Mouse (Mus musculus) megakaryocyte, adult 5-6 weeks (primary cell): ENCODE measurements around the gene Hist1h3c. TPM values are rescaled to one million over a fixed set of nuclear protein-coding genes. Genes with fewer than 3 reads are reported as not detected.

Experiments used
- ATAC-seq: 2 replicates; pipeline ENCODE4 v1.8.0; 2016; ENCODE audit warnings: mild to moderate bottlenecking, inconsistent platforms; ENCODE audit not compliant: poor library complexity, severe bottlenecking
- total RNA-seq, 2 experiments: library from RNA; stranded (forward) in 1 of 2; stranded (reverse) in 1 of 2; fragments of 153-499, 151-499 nt in 1 of 2; fragments of 221-1000, 200-1000 nt in 1 of 2; gene quantifications; 2 replicates each; pipeline versions ENCODE4 v1.2.3 to v1.2.4; 2015 to 2017

Hist1h3c gene
- total RNA-seq, 2 experiments from 2014 or later: 119 to 593 TPM

DNA sequence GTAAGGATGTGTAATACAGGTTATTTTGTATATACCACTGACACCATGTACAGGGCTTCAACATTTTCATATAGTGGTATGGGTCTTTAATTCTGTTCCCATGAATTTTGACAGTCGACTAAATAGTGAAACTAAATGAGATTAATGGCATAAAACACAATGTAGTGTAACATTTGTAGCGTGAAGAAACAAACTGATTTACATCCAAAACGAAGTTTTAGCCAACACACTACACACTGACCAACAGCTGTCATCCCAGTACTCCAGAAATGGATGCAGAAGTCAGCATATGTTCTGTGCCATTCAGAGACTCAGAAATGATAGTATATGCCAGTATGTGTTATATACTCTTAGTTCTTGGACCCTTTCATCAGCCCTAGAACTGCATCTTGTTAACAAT, 12.5 kb upstream of the Hist1h3c start:
- no peak for ATAC-seq

DNA sequence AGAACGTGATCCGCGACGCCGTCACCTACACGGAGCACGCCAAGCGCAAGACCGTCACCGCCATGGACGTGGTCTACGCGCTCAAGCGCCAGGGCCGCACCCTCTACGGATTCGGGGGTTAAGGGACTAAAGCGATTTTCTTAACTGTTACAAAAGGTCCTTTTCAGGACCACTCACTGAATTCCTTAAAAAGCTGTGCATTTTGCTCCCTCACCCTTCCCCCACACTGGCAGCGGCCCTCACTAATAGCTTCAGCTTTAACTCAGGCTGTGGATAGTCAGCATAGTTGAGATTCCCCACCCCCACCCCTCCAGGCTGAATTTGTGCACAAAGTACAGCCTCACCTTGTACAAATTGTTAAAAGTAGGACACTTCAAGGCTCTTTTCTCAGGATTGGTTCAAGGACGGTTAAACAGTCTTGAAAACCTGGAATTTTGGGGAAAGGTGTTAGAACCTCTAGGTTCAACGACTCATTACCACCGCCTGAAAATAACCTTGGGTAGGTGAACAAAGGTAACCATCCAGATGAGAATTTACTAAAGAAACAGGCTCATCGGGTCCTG, 11.9 kb upstream of the Hist1h3c start:
- peak; percentile 5; the same call in 1 of the 2 replicates for ATAC-seq

DNA sequence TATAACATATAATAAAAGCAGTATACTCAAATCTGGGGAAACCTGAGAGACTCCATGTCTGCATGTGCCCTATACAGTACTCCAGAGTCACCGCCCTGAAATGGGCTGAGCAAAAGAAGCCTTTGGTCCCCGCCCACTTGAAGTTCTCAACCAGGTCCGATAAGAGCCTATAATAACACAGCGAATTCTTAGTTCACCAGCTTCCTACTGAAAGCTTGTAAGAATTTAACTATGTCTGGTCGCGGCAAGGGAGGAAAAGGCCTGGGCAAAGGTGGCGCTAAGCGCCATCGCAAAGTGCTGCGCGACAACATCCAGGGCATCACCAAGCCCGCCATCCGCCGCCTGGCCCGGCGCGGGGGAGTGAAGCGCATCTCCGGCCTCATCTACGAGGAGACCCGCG, 11.4 kb upstream of the Hist1h3c start, which contains the start of gene Hist1h4b:
Gene Hist1h4b, plus strand, starts transcription at position 224 of the 400 bp plus-strand sequence.
- ATAC-seq: peak; percentile 50

DNA sequence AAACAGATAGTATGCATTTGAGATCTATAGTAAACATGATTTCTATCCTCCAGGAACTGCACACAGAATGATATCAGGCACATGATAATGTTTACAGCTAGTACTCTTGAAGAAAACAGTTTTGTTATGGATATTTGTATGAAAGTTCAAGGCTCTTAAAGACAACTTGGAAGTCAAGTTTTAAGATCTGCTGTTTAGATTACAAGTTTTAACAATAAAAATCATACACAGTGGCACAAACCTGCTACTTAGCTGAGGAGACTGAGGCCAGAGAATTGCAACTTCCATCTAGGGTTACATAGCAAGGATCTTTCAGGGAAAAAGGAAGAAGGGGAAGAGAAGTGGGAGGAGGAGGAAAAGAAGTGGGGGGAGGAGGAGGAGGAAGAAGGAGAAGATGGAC, 9.6 kb upstream of the Hist1h3c start:
- ATAC-seq: no peak

DNA sequence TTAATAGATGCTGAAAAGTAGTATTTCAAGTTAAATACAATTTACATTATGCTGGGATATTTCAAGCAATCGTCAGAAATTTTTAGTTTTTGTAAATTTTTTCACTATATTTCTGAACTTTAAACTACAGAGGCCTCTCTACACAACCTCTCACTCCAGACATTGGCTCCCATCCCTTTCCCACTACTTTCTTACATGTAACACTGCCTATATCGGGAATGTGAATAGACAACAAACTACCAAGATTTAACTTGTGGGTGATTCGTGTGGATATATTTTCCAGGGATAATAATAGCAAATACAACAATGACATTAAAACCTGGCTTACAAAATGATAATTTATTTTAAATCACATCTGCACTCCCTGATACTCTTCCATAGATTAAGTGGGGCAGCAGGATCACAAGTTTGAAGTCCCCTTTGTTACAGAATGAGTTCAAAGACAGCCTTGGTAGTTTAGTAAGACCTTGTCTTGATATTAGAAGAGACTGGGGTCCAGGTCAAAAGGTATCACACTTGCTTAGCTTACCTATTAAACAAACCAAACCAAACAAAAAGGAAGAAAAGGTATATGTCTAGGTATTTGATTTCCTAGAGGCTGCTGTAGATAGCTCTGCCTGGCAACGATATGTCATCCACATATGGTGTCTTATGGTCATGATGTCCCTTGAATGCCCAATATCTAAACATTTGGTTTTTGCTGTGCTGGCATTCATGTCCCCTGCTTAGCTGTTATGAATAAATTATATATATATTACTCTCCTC, 8.1 kb upstream of the Hist1h3c start:
- no peak for ATAC-seq

DNA sequence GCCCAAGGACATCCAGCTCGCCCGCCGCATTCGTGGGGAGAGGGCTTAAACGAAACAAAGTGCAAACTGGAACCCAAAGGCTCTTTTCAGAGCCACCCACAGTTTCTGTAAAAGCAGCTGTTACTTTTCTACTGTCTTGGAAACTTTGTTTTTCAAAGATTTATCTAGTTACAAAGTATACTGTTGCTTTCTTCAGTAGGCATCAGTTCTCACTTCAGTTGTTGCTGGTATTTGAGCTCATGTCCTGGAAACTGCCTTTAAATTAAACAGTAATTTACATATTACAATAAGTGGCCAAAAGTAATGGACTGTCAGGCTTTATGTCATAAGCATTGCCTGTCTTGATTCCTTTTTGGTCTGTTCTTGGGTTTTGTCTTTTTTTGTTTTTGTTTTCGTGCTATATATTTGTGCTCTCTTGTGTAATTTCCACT, 7.4 kb upstream of the Hist1h3c start:
- no peak for ATAC-seq

- peak; percentile 68 for ATAC-seq
Observed at GRCm38 (mm10) chr13:23752067-23752741, 6.8 kb upstream of the Hist1h3c start, which contains the start of gene Hist1h3b. Gene Hist1h3b (plus strand): TSS chr13:23752267.

DNA sequence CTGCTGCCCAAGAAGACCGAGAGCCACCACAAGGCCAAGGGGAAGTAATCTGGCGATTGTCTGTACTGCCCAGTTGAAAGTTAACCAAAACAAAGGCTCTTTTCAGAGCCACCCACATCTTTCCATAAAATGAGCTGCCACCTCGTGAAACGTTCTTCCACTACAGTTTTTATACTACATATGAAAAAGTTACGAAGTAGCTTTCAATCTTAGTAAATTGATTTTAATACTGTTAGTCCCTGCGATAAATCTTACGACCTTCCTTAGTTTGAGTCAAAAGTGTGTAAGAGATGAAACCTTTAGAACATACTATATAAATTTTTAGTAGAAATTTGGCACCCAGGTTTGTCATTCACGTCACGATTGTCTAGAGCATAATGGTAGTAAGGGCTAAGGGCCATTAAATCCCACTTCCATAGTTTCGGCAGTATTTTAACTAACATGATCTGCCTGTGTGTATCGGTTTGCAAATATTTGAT, 6.1 kb upstream of the Hist1h3c start:
- peak; percentile 22; the same call in 1 of the 2 replicates for ATAC-seq

DNA sequence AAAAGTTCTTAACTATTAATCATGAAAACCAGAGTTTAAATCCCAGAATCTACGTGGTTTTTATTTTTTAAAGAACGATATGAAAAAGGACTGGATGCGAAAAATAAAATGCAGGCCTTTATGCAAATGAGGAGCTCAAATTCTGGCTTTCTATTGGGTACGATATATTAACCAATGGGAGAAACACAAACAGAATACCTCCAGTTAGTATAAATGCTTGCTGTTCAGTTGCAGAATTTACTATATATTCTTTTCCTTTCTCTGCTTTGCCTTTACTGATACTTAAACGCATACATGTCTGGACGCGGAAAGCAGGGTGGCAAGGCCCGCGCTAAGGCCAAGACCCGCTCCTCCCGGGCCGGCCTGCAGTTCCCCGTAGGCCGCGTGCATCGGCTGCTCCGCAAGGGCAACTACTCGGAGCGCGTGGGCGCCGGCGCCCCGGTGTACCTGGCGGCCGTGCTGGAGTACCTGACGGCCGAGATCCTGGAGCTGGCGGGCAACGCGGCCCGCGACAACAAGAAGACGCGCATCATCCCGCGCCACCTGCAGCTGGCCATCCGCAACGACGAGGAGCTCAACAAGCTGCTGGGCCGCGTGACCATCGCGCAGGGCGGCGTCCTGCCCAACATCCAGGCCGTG, 5.6 kb upstream of the Hist1h3c start, which contains the start of gene Hist1h2ab:
Gene Hist1h2ab, plus strand, starts transcription at position 288 of the 639 bp plus-strand sequence.
- ATAC-seq: peak; percentile 27

DNA sequence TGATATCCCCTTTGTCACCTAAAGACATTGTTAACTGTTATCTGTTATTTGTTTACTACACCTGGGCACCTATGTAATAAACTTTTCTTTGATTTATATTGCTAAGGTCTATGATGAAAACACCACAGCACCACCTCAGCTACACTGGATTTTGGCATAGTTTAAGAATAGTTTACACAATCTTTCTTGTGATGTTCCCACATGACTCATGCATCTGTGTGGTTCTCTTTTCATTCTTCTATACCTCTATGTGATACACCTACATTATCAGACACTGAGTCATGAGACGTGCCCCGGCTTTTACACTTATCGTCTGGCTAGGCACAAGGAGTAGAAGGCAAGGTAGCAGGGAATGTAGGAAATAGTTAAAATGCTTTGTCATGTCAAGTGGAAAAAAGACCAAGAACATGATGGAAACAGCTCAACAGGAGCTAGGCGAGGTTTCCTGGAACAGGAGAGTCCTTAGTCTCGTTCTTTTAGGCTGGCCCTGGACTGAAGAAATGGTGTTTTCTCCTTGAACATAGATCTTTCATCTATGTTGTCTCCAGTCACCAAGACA, 4.2 kb upstream of the Hist1h3c start:
- ATAC-seq: no peak

DNA sequence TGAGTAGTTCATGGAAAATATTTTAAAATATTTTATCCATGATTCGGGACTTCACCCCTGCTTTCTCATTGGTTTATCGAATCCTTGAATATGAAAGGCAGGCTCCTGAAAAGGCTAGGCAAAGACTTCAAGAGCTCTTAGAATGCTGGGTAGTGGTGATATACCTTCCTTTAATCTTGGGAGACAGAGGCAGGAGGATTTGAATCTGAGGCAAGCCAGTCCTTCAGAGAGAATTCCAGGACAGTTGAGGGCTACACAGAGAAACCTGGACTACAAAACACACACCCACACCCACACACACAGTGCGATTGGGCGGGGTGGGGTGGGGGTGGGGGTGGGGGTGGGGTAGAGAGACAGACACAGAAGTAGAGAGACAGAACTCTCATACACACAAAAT, 2.5 kb upstream of the Hist1h3c start:
- no peak for ATAC-seq

- no peak for ATAC-seq
Observed at GRCm38 (mm10) chr13:23747081-23747891, 1.9 kb upstream of the Hist1h3c start.

GRCm38 (mm10) chr13:23746201-23747080, 1.0 kb upstream of the Hist1h3c start, which contains the start of gene Hist1h2bb:
Gene Hist1h2bb (plus strand): TSS chr13:23746734.
- peak; percentile 72 for ATAC-seq

GRCm38 (mm10) chr13:23744421-23745380, 701 bp downstream of the Hist1h3c start:
- ATAC-seq: no peak

DNA sequence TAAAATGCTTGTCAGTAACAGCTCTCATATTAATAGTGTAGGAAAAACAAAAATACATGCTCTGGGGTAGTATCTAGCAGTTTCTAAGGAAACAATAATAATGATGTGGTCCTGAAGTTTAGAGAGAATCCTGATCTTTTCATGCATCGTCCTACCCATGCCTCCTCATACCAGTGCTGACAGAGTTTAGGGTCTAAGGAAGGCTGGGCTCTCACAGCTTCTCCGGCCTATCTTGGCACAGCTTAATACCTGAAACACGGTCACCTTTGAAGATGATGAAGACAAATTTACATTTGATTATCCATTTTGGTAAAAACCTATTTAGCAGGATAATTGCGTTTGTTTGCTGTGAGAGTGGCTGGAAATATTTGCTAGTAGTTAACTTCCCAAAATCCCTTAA, 1.4 kb downstream of the Hist1h3c start:
- ATAC-seq: no peak

DNA sequence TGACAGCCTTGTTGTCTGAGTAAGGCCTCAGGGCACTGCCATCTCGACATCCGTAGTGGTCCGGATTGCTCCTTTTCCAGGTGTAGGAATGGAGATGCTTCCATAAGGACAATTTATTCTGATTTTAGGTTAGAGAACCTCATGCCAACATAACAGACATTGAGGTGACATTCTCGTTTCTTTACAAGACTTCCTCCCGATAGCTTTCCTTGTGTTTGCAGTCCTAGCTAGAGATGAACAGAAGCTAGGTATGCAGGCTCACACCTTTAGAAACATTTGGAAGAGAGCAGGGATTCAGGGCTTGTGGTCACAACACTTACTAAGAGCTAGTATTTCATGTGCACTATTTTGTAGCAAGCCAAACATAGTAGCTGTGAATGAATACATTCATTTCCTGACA, 2.2 kb downstream of the Hist1h3c start:
- no peak for ATAC-seq

GRCm38 (mm10) chr13:23742007-23742406, 3.4 kb downstream of the Hist1h3c start:
- no peak for ATAC-seq

DNA sequence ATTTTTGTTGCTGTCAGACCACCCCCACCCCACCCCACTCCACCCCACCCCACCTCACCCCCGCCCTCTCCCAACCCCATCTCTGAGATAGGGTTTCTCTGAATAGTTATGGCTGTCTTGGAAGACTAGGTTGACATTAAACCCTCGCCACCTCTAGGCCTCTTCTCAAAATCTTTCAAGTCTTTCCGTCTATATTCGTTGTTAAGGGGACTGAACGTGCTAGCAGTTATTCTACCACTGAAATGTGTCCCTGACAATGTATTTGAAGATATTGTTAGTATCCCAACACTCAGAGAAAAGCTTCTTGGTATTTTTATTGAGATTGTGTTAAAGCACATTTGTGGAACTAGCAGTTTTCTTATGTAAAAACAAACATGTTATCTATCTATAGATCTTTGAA, 4.5 kb downstream of the Hist1h3c start:
- ATAC-seq: no peak
